Mouse (Mus musculus): ENCODE results near the gene Wdr18.

DNA sequence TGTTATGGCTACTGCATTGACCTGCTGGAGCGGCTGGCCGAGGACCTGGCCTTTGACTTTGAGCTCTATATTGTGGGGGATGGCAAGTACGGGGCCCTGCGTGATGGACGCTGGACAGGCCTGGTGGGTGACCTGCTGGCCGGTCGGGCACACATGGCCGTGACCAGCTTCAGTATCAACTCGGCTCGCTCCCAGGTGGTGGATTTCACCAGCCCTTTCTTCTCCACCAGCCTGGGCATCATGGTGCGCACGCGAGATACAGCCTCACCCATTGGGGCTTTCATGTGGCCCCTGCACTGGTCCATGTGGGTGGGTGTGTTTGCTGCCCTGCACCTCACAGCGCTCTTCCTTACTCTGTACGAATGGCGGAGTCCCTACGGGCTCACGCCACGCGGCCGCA, 14.1 kb downstream of the Wdr18 start:
- no peak for TF ChIP-seq POLR2A (IDR thresholded peaks at IDR 0.05; ENCODE audit: extremely low read depth, insufficient read depth, low read length)
- TF ChIP-seq CTCF (IDR thresholded peaks at IDR 0.05; ENCODE audit: extremely low read depth, insufficient read depth, low read length) = no peak

Measured in cortical plate, adult 2 months (tissue).